9 mouse cellular contexts compared by ENCODE assay signal in the genomic region with DNA sequence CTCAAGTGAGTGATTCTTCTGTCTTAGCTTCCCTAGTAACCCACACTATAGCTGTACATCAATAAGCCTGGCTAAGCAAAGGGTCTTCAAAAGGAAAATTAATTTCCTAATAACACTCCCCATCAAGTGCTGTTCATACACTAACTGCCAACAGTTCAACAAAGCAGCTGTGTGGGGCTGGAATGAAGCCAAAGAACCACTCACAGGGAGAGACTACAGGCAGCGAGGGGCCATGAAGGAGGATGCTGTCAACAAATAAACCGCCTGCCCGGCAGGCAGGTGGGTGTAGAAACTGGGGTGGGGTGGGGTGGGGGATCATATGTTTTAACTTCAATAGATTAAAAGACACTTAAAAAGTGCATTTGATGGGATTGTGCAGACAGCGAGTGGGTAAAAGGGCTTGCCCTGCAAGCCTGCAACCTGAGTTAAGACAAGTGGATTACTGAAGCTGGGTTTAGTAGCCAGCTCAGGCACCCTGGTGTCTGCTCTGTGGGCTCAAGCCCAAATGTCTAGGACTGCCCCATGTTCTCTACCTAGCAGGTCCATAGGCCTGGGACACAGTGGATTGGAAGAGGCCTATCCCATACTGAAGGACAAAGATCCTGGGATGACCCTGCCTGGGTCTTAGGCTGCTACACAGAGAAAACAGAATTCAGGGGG. TPM values are rescaled to one million over a fixed set of nuclear protein-coding genes. Genes with fewer than 3 reads are reported as not detected.
DNase-seq lines count a peak whose midpoint lies in the region; ATAC-seq and TF ChIP-seq lines count a peak whose summit lies in the region.
"Had no signal": no experiment of that assay in that cellular context is flagged by ENCODE, and none has a peak within 500 bp of the region (broad histone marks: within the 10 kb centered on the region; RNA-seq: fewer than 3 reads in every experiment).

No protein-coding gene starts in this region.

- 7% methylated on average over 4 of the region's 4 CpGs for WGBS in lung, embryonic 16.5 days
- 26% methylated on average over 4 of the region's 4 CpGs for WGBS in lung, adult 2 months

- no peak for TF ChIP-seq CTCF in lung, adult 2 months (IDR thresholded peaks at IDR 0.05; ENCODE audit: insufficient read depth, low read length)

- H3K4me1 ChIP-seq in lung, embryonic 16.5 days (replicated peaks; ENCODE audit: control insufficient read depth, insufficient read depth, low read length): peaks cover 15% of the 10 kb centered on the region
- no peaks in the 10 kb centered on the region for H3K4me1 ChIP-seq in lung, adult 2 months (ENCODE audit: control insufficient read depth, insufficient read depth, low read length)

- H3K9me3 ChIP-seq in lung, embryonic 16.5 days (ENCODE audit: control insufficient read depth, low read length): no peaks in the 10 kb centered on the region

- H3K27me3 ChIP-seq in lung, embryonic 16.5 days (ENCODE audit: control insufficient read depth, insufficient read depth, low read depth, low read length): no peaks in the 10 kb centered on the region
- H3K27me3 ChIP-seq: CH12.LX had no signal

- no peak overlapping the region for H3K27ac ChIP-seq in lung, embryonic 16.5 days (ENCODE audit: low read length)

- TF ChIP-seq POLR2A in lung, adult 2 months (IDR thresholded peaks at IDR 0.05; ENCODE audit: borderline replicate concordance, extremely low read depth, low read depth, low read length): no peak

- H3K4me2 ChIP-seq in lung, embryonic 16.5 days (ENCODE audit: low read depth, low read length): no peak overlapping the region

- peak; percentile 19 for DNase-seq in embryo, embryonic 11 days
- no peak for DNase-seq in embryo, embryonic 10.5 days (ENCODE audit: low spot score)
- no peak for DNase-seq in lung, adult 2 months
- DNase-seq in lung, postnatal 10 days: peak; percentile 68
- peak; percentile 67 for DNase-seq in thymus, postnatal 14 days
- no peak for DNase-seq in kidney, adult 18-20 months

- ATAC-seq in lung, embryonic 16.5 days (ENCODE audit: low read depth): peak; percentile 62; the same call in 1 of the 2 replicates
- ATAC-seq in CD4-positive, CD25-positive, alpha-beta regulatory T cell, adult 4 months: no peak

- no peak overlapping the region for H3K9ac ChIP-seq in lung, embryonic 16.5 days (ENCODE audit: low read length)

- H3K4me3 ChIP-seq in lung, embryonic 16.5 days (ENCODE audit: low read length): no peak overlapping the region
- H3K4me3 ChIP-seq in lung, adult 2 months (replicated peaks; ENCODE audit: extremely low read depth, low read depth, low read length): no peak overlapping the region

- no peaks in the 10 kb centered on the region for H3K36me3 ChIP-seq in lung, embryonic 16.5 days (ENCODE audit: control insufficient read depth, insufficient read depth, low read length)

RNA-seq across cellular contexts. Expression of gene Zfyve28, which starts 35.8 kb away (rescaled TPM):
- 0.20 and 0.26 TPM in 2 replicates for polyA plus RNA-seq in lung, embryonic 16.5 days (2015; fragmentation: Nextera tagmentation; extraction: Ambion mirVana)
- 4.5 and 6.4 TPM in 2 replicates for polyA plus RNA-seq in lung, adult 2 months (2012; rRNA removed)
- polyA plus RNA-seq in CD4-positive, CD25-positive, alpha-beta regulatory T cell, adult 4 months (2017; shearing (Covaris generic)): 1 to 10 TPM; 4.4 to 4.5 TPM

RNA-seq across cellular contexts. Expression of gene Cfap99, which starts 36.0 kb away (rescaled TPM):
- 0.43 and 0.58 TPM in 2 replicates for polyA plus RNA-seq in lung, embryonic 16.5 days (2015; fragmentation: Nextera tagmentation; extraction: Ambion mirVana)
- polyA plus RNA-seq in lung, adult 2 months (2012; rRNA removed): 1.3 and 1.8 TPM in 2 replicates
- not detected for polyA plus RNA-seq in CD4-positive, CD25-positive, alpha-beta regulatory T cell, adult 4 months (2017; shearing (Covaris generic))

Comparison
In these comparisons a context has a peak if more than half of its experiments do, and no peak if none do; other contexts are left out.
1. DNase-seq: peak in embryo, embryonic 11 days (single experiment), lung, postnatal 10 days (single experiment) and thymus, postnatal 14 days (single experiment); none in embryo, embryonic 10.5 days (single experiment), lung, adult 2 months (single experiment) and kidney, adult 18-20 months (single experiment).